Mouse (Mus musculus): Measurements from ENCODE around the gene Vwce.

- TF ChIP-seq GATA1 (IDR thresholded peaks at IDR 0.05; ENCODE audit: low read length), result no peak
- TF ChIP-seq TAL1 (IDR thresholded peaks at IDR 0.05; ENCODE audit: low read length), result no peak
Measured at GRCm38 (mm10) chr19:10691121-10691520, 57.1 kb downstream of the Vwce start.
